Mouse (Mus musculus) ES-E14 (cell line): ENCODE results near the gene Gm12394. TPM values are rescaled to one million over a fixed set of nuclear protein-coding genes. Genes with fewer than 3 reads are reported as not detected.
A peak's percentile ranks its signal among the peaks of the same experiment; 100 is the strongest.

Source experiments
- DNase-seq: peaks from one replicate; pipeline ENCODE4 v3.0.0-alpha.2; 2013; ENCODE audit warnings: low read depth, low spot score
- H3K27ac ChIP-seq: 2 replicates; pipeline ENCODE4 v1.5.1; 2012; ENCODE audit warnings: low read depth, mild to moderate bottlenecking, low read length, moderate library complexity, mixed read lengths; ENCODE audit not compliant: poor library complexity, insufficient read depth, severe bottlenecking
- H3K36me3 ChIP-seq: 2 replicates; pipeline ENCODE4 v1.6.1; 2012; ENCODE audit warnings: mild to moderate bottlenecking, low read length, moderate library complexity, mixed read lengths; ENCODE audit not compliant: control insufficient read depth, poor library complexity, insufficient read depth, severe bottlenecking
- H3K4me1 ChIP-seq, 2 experiments: fragments of 150-350 bp in 1 of 2; sonication (generic) in 1 of 2; 2 replicates each; pipeline ENCODE4 v1.6.1; 2012; ENCODE audit warnings: low read length in 2 of 2, mild to moderate bottlenecking in 1 of 2, mixed read lengths in 1 of 2; ENCODE audit not compliant: control insufficient read depth in 2 of 2, insufficient read depth in 2 of 2, poor library complexity in 1 of 2
- H3K4me3 ChIP-seq, 2 experiments: fragments of 150-350 bp in 1 of 2; sonication (generic) in 1 of 2; 2 replicates each; pipeline ENCODE4 v1.5.1; 2012; ENCODE audit warnings: low read length in 2 of 2, low read depth in 1 of 2, mild to moderate bottlenecking in 1 of 2, mixed read lengths in 1 of 2; ENCODE audit not compliant: insufficient read depth in 1 of 2, poor library complexity in 1 of 2, severe bottlenecking in 1 of 2
- H3K9ac ChIP-seq: 2 replicates; pipeline ENCODE4 v1.6.1; 2012; ENCODE audit warnings: low read depth, mild to moderate bottlenecking, low read length, mixed read lengths; ENCODE audit not compliant: poor library complexity, insufficient read depth, severe bottlenecking
- H3K9me3 ChIP-seq: fragments of 150-350 bp; sonication (generic); 2 replicates; pipeline ENCODE4 v1.6.1; 2012; ENCODE audit warnings: low read depth, mild to moderate bottlenecking, low read length; ENCODE audit not compliant: control insufficient read depth, insufficient read depth
- CHD2 ChIP-seq: IDR thresholded peaks from 2 replicates; pipeline ENCODE4 v1.6.1; 2014; ENCODE audit warnings: mild to moderate bottlenecking, low read depth, low read length, inconsistent platforms
- HCFC1 ChIP-seq: IDR thresholded peaks from 2 replicates; pipeline ENCODE4 v1.6.1; 2012; ENCODE audit warnings: low read length, inconsistent platforms, borderline replicate concordance; ENCODE audit not compliant: insufficient read depth
- MAFK ChIP-seq: IDR thresholded peaks from 2 replicates; pipeline ENCODE4 v1.6.1; 2014; ENCODE audit warnings: mild to moderate bottlenecking, low read depth, low read length, inconsistent platforms; ENCODE audit not compliant: insufficient read depth
- ZC3H11A ChIP-seq: IDR thresholded peaks from 2 replicates; pipeline ENCODE4 v1.6.1; 2012; ENCODE audit warnings: low read depth, mild to moderate bottlenecking, inconsistent platforms, low read length, borderline replicate concordance
- ZNF384 ChIP-seq: IDR thresholded peaks from 2 replicates; pipeline ENCODE4 v1.6.1; 2012; ENCODE audit warnings: low read depth, low read length, inconsistent platforms
- in situ Hi-C, 2 experiments: fragments of 600-800 bp; cut with MboI; formaldehyde crosslinking; loops; one replicate each; pipeline ENCODE4 v1.15.1; 2025; ENCODE audit warnings: low sequenced_read_pairs in 2 of 2, inconsistent platforms in 1 of 2; ENCODE audit not compliant: unreplicated experiment in 2 of 2
- total RNA-seq: library from RNA; depleted of rRNA; stranded (reverse); fragments of 300-350 nt; gene quantifications from 2 replicates; pipeline ENCODE4 v1.2.3, GENCODE M21; 2012

Gene Gm12394
- total RNA-seq, 1 experiment: 0.09 TPM

GRCm38 (mm10) chr4:42902174-42902573 lies 45.6 kb upstream of the Gm12394 start:
- Histone ChIP-seq H3K27ac (no peak overlapping the region), H3K9ac (no peak overlapping the region), H3K36me3 (no peaks in the 10 kb centered on the region), H3K4me3 (no peak overlapping the region), H3K4me1 (peaks cover 0 to 6% of the 10 kb centered on the region in 2 experiments; a peak in 2 of 4 replicates), H3K9me3 (no peaks in the 10 kb centered on the region)
- DNase-seq: peak; percentile 53
- TF ChIP-seq CHD2 (no peak), HCFC1 (no peak), ZC3H11A (no peak; the same call in 1 of the 2 replicates)
- in situ Hi-C loops: no loop called here

GRCm38 (mm10) chr4:42900878-42901277 lies 44.3 kb upstream of the Gm12394 start:
- peaks cover 0 to 6% of the 10 kb centered on the region in 2 experiments; a peak in 2 of 4 replicates for H3K4me1 ChIP-seq
- no peaks in the 10 kb centered on the region for H3K9me3 ChIP-seq
- H3K9ac ChIP-seq: no peak overlapping the region
- DNase-seq: no peak
- H3K36me3 ChIP-seq: no peaks in the 10 kb centered on the region
- no peak for TF ChIP-seq ZC3H11A
- TF ChIP-seq MAFK: no peak
- TF ChIP-seq HCFC1: no peak
- no peak for TF ChIP-seq CHD2
- no peak for TF ChIP-seq ZNF384
- in situ Hi-C loops: no loop called here
- H3K4me3 ChIP-seq: no peak overlapping the region
- H3K27ac ChIP-seq: no peak overlapping the region

GRCm38 (mm10) chr4:42898914-42899313 lies 42.3 kb upstream of the Gm12394 start:
- Histone ChIP-seq H3K9ac (no peak overlapping the region), H3K36me3 (no peaks in the 10 kb centered on the region), H3K27ac (no peak overlapping the region), H3K9me3 (no peaks in the 10 kb centered on the region), H3K4me1 (peaks cover 0 to 6% of the 10 kb centered on the region in 2 experiments; a peak in 2 of 4 replicates), H3K4me3 (no peak overlapping the region)
- no peak for DNase-seq
- in situ Hi-C loops: no loop called here
- no peak for TF ChIP-seq ZNF384
- TF ChIP-seq HCFC1: no peak
- no peak for TF ChIP-seq CHD2
- no peak for TF ChIP-seq MAFK
- no peak for TF ChIP-seq ZC3H11A

- Histone ChIP-seq H3K36me3 (no peaks in the 10 kb centered on the region), H3K9ac (no peak overlapping the region), H3K27ac (no peak overlapping the region), H3K4me1 (peaks cover 0 to 6% of the 10 kb centered on the region in 2 experiments; a peak in 2 of 4 replicates), H3K9me3 (no peaks in the 10 kb centered on the region), H3K4me3 (no peak overlapping the region)
- TF ChIP-seq ZC3H11A: no peak
- no peak for TF ChIP-seq CHD2
- TF ChIP-seq MAFK: no peak
- DNase-seq: no peak
- in situ Hi-C loops: no loop called here
These were observed 38.5 kb upstream of the Gm12394 start for GRCm38 (mm10) chr4:42895118-42895517.

GRCm38 (mm10) chr4:42891176-42891575 lies 34.6 kb upstream of the Gm12394 start:
- no peak overlapping the region for H3K4me3 ChIP-seq
- H3K9me3 ChIP-seq: no peaks in the 10 kb centered on the region
- TF ChIP-seq ZC3H11A (no peak), MAFK (no peak), CHD2 (no peak)
- H3K4me1 ChIP-seq: no peaks in the 10 kb centered on the region
- DNase-seq: no peak
- H3K9ac ChIP-seq: no peak overlapping the region
- no peak overlapping the region for H3K27ac ChIP-seq
- in situ Hi-C loops: no loop called here
- no peaks in the 10 kb centered on the region for H3K36me3 ChIP-seq
